Mouse (Mus musculus) cerebellum, postnatal 25 days (tissue): Measurements from ENCODE around the gene Hist1h2bh.
A peak's percentile ranks its signal among the peaks of the same experiment; 100 is the strongest.
"Not testable (repeated sequence)": the region's sequence is repeated elsewhere in the genome, so short reads cannot be mapped to it uniquely, and the experiment has no call there.

ENCODE experiments used
- DNase-seq, 2 experiments: peaks; one replicate each; pipeline ENCODE4 v3.0.0; 2021; ENCODE audit warnings: mixed read lengths in 2 of 2

Hist1h2bh gene

DNA sequence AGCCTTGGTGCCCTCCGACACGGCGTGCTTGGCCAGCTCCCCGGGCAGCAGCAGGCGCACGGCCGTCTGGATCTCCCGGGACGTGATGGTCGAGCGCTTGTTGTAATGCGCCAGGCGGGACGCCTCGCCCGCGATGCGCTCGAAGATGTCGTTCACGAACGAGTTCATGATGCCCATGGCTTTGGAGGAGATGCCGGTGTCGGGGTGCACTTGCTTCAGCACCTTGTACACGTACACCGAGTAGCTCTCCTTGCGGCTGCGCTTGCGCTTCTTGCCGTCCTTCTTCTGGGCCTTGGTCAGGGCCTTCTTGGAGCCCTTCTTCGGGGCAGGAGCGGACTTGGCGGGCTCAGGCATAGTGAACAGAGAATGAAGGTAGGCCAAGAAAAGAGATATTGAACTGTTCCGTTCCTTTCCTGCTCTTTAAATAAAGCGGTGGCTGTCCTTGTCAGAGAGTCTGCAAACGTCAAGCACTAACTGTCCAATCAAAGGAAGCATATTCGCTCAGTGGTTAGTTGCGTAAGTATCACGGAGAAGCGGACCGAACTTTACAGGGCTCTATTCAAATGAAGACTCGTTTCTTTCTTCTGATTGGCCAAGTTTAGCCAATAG lies at the start of gene Hist1h2bh:
Gene Hist1h2bh (minus strand): TSS at position 394 of the 609 bp plus-strand sequence.
- DNase-seq = peak; percentile 42 to 54

DNA sequence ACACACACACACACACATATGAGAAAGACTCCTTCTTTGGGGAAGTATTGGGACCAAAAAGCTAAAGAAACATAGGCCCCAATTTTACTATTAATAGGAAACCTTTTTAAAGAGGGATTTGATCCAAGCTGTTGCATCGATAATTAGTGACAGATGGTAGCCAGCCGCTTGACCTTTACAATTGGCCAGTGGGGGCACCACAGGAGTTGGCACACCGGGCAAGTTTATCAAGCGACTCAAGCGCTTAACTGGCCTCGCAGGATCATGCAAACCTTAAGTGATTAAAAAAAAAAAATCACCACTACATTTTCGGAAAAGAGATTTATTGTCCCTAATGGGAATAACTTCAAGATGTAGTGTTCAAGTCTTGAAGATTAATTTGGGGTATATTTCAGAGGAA lies 49.4 kb upstream of the Hist1h2bh start:
- DNase-seq = peak; percentile 61 to 80

DNA sequence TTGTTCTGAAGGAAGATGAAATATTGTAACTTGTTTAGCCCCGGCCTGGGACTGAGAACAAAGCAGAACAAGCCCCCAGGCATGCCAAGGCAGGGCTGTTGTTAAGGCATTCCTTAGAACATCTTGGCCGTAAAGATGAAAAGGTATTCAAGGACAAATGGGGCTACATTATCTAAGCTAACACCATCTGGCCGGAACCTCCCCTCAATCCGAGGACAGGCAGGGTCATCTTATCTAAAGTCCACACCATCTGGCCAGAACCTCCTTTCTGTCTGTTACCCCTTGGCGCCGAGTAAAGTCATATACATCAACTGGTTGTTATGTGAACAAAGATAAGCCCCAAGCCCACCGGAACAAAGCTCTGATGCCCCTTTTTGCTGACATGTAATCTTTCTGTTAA lies 48.7 kb upstream of the Hist1h2bh start:
- DNase-seq = not testable (repeated sequence)

DNA sequence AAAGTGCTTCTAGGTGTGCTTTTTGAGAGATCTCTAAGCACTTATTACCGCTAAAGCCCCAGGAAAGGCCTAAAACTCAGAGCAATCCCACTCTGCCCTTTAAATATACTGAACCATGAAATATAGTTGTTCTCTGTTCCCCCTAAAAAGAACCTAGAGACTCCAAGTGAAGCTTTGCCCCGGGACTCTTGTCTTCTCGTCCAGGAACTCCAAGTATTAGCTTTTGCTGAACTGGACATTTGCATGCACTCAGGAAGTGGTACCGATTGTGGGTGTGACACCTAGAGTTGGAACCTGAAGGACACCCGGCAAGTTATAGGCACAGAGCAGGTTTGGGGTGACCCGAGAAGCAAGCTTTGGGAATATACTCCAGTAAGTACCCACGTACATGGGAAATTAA lies 48.0 kb upstream of the Hist1h2bh start:
- no peak for DNase-seq

DNA sequence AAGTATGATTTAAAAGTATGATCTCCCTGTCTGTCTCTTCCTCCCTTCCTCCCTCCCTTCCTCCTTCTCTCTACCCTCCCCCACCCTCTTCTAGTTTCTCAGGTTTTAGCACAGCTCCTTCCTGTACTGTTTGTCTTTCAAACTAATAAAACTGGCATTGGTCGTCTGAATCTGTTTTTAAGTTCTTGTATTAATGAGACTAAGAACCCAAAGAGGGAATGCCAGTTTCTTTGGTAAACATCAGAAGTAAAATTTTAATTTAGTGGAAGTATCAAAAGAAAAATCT lies 43.7 kb upstream of the Hist1h2bh start:
- DNase-seq = no peak

DNA sequence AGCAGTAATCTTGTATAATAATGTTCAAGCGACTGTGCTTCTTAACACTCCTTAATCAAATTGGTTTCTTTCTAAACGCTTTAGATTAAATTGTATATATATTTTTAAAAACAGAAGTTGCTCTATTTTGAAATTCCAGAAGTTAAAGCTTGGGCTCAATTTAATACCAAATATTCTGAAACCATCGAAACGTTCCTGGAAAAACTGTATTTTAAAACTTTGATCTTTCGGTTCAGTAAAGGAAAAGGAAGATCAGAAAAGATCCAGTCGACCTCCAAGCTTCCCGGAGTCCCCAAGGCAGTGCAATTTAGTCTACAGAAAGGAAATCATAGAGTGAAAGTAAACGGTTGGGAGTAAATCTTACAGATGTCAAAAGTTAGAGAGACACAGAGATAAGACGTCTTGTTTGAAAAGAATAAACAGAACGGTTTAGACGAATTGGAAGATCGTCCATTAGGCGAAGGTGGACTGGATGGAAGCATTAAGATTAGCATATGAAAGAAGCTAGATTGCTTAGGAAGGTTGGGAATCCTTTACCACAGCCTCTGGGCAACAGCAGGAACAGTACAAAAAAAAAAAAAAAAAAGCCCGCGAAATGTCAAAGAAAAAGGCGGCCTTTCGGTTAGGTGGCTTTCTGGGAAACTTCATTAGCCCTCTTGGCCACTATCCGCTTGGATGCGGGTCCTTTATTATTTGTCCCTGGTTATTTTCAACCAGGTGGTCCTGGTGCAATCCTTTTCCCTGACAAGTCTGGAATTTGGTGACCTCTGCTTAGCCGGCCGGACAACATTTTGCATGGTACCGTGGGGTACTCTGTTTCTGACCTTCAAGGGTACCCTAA lies 43.1 kb upstream of the Hist1h2bh start:
- DNase-seq = no peak

DNA sequence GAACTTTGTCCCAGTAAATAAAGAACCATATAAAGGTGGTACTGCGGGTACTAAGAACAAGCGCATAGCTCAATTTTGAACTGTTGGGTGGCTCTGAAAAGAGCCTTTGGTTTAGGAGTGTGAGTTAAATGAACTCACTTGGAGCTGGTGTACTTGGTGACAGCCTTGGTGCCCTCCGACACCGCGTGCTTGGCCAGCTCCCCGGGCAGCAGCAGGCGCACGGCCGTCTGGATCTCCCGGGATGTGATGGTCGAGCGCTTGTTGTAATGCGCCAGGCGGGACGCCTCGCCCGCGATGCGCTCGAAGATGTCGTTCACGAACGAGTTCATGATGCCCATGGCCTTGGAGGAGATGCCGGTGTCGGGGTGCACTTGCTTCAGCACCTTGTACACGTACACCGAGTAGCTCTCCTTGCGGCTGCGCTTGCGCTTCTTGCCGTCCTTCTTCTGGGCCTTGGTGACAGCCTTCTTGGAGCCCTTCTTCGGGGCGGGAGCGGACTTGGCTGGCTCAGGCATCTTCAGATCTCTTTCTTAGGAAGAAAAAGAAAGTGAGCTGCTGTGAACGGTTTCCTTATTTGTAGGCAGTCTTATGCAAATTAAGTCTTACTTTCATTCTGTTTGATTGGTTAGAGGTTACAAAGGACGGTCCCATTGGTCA lies 42.4 kb upstream of the Hist1h2bh start:
- DNase-seq = peak; percentile 53 to 71

DNA sequence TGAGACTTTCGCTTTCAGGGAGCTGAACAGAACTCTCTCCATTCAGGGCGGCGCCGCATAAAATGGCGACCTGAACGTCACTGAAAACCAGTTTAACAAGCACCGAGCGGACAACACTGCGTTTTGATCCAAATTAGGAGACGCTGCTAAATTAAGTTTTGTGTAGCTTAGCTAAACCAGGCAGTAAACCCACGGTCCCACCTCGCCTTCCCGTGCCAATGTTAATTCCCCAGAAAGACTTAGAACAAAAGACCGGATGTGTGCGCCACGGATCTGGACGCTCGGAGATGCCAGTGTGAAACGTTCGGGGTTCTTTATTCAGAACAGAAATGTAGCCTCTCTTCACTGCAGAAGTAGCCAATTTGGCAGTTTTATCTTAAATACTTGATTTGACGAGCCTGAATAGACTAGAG lies 41.8 kb upstream of the Hist1h2bh start:
- DNase-seq = peak; percentile 58 to 67

DNA sequence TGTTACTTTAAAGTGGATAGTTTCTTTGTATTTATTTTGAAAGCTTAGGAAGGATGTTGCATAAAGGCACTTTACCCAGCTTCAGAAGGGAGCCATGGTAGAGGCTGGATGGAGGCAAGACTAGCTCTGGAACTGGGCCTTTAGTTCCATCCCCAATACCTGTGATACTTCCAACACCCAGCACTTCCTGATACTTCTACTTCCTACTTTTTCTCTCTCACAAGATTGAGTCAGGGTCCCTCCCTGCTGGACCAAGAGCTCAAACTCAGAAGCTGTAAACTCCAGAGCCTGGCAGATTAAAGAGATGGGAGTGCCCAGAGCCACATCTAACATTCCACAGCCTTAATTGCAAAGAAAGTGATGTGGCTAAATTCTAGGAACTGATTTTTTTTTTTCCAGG lies 41.1 kb upstream of the Hist1h2bh start:
- DNase-seq = no peak

DNA sequence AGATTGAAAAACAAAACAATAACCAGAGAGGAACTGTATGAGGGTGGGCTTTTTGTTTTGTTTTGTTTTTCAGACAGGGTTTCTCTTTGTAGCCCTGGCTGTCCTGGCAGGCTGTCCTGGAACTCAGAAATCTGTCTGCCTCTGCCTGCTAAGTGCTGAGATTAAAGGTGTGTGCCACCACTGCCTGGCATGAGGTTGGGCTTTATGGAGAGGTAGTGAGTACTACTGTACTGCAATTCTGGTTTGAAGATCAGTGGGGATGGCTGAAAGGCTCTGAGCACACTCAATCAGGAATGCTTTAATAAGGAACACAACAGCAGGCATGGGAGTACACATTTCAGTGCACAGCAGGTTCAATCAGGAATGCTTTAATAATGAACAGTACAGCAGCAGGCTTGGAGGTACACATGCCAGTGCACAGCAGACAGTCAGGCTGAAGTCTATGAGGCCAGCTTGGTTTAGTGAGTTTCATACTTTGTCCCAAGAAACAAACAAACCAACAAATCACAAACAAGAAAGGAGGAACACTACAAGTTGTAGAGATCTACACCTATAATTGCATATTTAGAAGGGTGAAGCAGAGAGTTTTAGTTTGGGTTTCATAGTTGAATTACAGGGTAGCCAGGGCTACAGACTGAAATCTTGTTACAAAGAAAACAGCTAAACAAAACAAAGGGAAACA lies 40.3 kb upstream of the Hist1h2bh start:
- no peak for DNase-seq

DNA sequence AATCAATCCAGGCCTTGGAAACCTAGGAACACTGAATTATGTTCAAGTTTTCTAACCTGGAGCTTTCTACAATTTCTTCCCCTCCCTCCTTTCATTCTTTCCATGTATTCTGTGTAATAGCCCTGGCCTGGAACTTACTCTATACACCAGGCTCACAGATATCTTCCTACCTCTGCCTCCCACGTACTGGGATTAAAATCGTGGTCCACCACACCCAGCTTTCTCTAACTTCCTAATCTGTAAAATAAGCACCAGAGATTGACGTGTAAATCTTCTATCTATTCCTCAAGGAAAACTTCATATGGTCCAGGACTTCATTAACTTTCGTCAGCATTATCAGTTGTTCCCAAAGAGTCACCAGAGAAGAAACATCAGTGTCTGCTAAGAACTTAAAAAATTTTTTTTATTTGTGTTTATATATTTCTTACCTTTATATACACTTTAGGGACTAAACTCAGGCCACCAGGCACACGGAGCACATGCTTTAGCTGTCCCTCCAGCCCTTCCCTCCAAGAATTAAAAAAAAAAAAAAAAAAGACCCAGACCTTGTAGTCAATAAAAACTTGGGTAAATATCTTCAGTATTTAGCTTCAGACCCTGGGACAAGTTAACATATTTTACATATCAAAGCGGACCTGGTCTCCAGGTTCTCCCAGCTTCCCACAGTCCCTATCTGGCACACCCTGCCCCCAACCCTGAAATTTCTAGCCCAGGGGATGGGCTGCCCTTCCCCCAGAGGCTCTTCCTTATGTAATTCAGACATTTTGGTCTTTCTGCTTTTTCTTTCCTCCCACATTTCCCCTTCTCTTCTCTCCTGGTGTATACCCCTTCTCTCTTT lies 39.2 kb upstream of the Hist1h2bh start:
- no peak for DNase-seq

DNA sequence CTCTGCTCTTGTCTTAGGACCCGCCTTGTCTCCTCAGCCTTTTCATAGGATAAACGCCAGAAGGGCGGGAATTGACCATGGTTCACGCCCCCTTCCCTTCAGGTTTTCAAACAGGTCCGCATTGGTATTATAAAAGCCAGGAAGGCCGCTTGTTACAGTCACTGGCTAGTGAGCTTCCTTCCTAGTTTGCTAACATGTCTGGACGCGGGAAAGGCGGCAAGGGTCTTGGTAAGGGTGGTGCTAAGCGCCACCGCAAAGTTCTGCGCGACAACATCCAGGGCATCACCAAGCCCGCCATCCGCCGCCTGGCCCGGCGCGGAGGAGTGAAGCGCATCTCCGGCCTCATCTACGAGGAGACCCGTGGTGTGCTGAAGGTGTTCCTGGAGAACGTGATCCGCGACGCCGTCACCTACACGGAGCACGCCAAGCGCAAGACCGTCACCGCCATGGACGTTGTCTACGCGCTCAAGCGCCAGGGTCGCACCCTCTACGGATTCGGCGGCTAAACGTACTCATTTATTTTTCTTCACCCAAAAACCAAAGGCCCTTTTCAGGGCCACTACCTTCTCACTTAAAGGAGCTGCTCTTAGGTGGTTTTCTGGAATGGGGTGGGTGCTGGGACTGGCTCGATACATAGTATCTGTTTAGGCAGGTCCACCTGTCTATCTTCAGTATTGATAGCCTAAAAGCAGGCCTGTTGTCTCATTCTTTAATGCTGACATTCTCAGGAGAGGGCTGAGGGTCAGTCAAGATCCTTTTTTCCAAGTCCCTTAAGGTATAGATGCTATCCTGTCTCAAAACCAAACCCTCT lies 38.4 kb upstream of the Hist1h2bh start, which contains the start of gene Hist1h4d:
Gene Hist1h4d (plus strand): TSS at position 191 of the 811 bp plus-strand sequence.
- peak; percentile 93 for DNase-seq

DNA sequence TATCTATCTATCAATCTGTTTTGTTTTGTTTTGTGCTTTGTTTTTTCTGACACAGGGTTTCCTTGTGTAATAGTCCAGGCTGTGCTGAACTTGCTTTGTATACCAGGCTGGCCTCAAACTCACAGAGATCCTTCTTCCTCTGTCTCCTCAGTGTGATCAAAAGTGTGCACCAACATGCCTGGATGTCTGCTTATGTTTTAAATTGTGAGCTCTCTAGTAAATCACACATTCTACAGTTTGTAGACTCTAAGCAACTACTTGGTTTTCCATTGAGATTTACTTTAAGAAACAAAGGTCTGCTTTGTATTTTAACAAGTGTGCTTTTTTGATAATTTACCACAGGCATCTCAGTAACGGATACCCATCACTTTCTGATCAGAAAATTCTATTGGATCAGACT lies 34.6 kb upstream of the Hist1h2bh start:
- no peak for DNase-seq

DNA sequence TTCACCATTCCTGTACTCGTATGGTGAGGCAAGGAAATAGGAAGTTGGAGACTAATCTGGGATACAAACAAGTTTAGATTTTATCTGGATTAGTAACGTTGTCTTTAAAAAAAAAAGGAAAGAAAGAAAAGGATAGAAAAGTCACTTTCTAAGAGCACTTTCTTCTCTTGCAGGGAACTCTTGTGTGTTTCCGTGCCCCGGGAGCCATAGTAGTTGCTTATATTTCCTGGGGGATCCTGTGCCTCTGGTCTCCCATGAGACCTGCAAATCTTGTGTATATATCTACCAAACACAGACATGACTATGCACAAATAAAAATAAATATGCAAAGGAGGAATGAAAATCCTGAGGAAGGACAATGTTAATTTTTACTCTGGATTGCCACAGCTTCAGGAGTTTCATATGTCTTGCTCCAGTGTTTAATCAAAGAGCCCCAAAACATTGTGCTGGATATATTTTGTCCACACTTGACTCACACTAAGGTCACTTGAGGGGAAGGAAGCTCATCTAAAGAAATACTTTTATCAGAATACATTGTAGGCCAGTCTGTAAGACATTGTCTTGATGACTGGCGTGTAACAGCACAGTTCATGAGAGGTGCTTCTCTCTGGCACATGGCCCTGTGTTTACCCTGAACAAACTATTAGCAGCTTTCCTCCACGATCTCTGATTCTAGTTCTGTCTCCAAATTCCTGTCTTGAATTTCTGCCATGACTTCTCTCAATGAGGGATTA lies 33.9 kb upstream of the Hist1h2bh start:
- DNase-seq = no peak

DNA sequence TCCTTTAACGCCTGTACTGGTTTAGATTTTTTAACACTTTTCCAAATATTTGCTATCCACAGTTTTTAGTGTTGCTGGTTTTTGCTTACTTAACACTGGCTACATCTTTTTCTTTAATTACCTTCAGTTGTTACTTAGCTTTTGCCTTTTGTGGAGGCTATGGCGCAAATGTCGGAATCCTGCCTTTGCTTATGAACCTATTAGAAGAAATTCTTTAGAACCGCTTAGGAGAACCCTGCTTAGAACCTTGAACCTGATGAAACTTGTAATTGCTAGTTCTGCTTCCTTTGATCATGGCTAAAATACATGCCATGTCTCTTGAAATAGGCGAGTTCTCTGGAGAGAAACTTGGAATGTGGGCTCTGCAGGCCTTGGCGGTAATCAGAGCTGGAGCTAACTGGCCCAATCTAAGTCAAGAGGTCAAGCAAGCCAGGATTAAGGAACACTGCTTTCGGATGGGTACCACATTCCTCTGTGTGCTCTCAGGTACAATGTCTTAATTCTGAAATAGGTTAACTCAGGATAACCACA lies 33.2 kb upstream of the Hist1h2bh start:
- no peak for DNase-seq

DNA sequence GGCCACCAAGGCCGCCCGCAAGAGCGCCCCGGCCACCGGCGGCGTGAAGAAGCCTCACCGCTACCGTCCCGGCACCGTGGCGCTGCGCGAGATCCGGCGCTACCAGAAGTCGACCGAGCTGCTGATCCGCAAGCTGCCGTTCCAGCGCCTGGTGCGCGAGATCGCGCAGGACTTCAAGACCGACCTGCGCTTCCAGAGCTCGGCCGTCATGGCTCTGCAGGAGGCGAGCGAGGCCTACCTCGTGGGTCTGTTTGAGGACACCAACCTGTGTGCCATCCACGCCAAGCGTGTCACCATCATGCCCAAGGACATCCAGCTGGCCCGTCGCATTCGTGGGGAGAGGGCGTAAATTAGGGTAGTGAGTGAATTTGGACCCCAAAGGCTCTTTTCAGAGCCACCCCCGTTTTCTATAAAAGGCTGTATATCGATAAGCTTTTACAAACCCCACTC lies 32.7 kb upstream of the Hist1h2bh start:
- DNase-seq = not testable (repeated sequence)

DNA sequence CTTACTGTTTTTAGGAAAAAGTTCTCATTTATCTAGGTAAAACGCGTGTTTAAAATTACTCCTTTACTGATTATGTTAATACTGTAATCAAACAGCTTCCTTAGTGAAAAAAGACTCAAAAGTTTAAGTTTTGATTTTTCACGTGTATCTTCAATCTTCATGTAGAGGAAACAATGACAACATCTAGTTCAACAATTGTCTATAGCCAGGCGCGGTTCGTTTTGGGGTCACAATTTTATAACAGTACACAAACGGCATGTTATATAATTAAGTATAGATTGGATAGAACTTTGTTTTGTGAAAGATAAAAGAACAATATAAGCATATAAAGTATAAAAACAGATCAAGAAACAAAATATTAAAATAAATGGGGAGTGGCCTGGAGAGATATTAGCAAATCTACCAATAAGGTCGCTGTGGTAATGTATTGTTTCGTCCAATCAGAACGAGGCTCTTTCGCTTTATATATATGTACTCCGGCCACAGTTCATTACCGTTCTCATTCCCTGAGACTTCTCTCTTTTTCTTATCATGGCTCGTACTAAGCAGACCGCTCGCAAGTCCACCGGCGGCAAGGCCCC lies 32.2 kb upstream of the Hist1h2bh start, which contains the start of gene Hist1h3d:
Gene Hist1h3d (plus strand): TSS at position 493 of the 581 bp plus-strand sequence.
- DNase-seq = peak; percentile 28 to 44

DNA sequence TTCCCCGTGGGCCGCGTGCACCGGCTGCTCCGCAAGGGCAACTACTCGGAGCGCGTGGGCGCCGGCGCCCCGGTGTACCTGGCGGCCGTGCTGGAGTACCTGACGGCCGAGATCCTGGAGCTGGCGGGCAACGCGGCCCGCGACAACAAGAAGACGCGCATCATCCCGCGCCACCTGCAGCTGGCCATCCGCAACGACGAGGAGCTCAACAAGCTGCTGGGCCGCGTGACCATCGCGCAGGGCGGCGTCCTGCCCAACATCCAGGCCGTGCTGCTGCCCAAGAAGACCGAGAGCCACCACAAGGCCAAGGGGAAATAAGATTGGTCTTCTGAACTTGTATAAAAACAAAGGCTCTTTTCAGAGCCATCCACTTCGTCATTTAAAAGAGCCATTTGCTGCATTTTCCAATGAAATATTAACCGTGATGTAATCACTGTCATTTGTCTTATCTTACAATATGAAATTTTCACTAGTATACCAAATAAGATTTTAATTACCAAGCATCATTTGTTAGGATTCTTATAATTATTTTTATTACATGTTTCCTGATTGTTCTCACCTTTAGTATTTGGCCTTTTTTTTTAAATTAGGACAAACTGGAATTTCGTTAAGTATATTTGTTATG lies 31.5 kb upstream of the Hist1h2bh start:
- DNase-seq = not testable (repeated sequence)

DNA sequence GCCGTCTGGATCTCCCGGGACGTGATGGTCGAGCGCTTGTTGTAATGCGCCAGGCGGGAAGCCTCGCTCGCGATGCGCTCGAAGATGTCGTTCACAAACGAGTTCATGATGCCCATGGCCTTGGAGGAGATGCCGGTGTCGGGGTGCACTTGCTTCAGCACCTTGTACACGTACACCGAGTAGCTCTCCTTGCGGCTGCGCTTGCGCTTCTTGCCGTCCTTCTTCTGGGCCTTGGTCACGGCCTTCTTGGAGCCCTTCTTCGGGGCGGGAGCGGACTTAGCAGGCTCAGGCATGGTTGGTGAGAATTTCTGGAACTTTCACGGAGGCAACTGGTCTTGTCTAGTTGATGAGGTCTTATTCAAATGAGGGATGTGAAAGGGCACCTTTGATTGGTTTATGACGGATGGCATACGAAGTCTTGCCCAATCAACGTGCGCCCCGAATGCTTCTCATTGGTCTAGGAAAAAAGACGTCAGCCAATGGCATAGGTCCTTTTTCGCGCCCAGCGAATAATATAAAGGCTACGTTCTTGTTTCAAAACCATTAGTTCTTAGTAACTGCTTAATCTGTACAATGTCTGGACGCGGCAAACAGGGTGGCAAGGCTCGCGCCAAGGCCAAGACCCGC lies 30.8 kb upstream of the Hist1h2bh start, which contains the start of the genes Hist1h2bf and Hist1h2ad:
Gene Hist1h2bf (minus strand): TSS at position 299 of the 627 bp plus-strand sequence.
Gene Hist1h2ad (plus strand): TSS at position 484 of the 627 bp plus-strand sequence.
- peak; percentile 72 to 82 for DNase-seq
